Comparison of ENCODE assay signal across 8 mouse cellular contexts in the genomic region with DNA sequence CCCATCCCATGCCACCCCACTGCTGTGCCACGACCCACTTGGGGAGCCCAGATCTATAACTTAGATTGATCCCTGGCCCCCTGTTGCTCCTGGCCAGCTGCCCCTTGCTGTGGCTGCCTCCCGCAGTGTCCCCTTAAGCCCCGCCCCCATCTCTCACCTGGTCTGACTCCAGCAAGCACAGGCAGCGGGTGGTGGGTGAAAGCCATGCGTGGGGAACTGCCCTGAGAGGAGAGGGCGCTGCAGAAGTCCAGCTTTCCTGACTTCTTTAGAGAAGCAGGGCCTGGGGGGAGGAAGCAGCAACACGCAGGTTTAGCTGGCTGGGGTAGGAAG. TPM values are rescaled to one million over a fixed set of nuclear protein-coding genes. Genes with fewer than 3 reads are reported as not detected.
DNase-seq lines count a peak whose midpoint lies in the region; ATAC-seq and TF ChIP-seq lines count a peak whose summit lies in the region.

No protein-coding gene starts in this region.

- peaks cover 35% of the 10 kb centered on the region for H3K36me3 ChIP-seq in lung, embryonic 16.5 days (ENCODE audit: control insufficient read depth, insufficient read depth, low read length)

- no peak for TF ChIP-seq POLR2A in embryonic fibroblast, embryonic 13.5 days (IDR thresholded peaks at IDR 0.05; ENCODE audit: low read depth, low read length)

- 11% methylated on average over 7 of the region's 7 CpGs for WGBS in lung, embryonic 16.5 days

- peak overlapping the region; percentile 48 for H3K9ac ChIP-seq in lung, embryonic 16.5 days (ENCODE audit: low read length)

- no peak overlapping the region for H3K4me3 ChIP-seq in lung, embryonic 16.5 days (ENCODE audit: low read length)
- no peak overlapping the region for H3K4me3 ChIP-seq in embryonic fibroblast, embryonic 13.5 days (ENCODE audit: insufficient read depth, low read length)

- TF ChIP-seq CTCF in embryonic fibroblast, embryonic 13.5 days (IDR thresholded peaks at IDR 0.05; ENCODE audit: borderline replicate concordance, insufficient read depth, low read length) = no peak

- no peaks in the 10 kb centered on the region for H3K9me3 ChIP-seq in lung, embryonic 16.5 days (ENCODE audit: control insufficient read depth, low read length)

- peaks cover 64% of the 10 kb centered on the region for H3K4me1 ChIP-seq in lung, embryonic 16.5 days (replicated peaks; ENCODE audit: control insufficient read depth, insufficient read depth, low read length)
- peaks cover 21% of the 10 kb centered on the region for H3K4me1 ChIP-seq in embryonic fibroblast, embryonic 13.5 days (ENCODE audit: control insufficient read depth, insufficient read depth, low read length)

- ATAC-seq in lung, embryonic 16.5 days (ENCODE audit: low read depth) = no peak
- 0 out of 2 replicates have a peak, but pooled peaks have one; percentile 0 for ATAC-seq in megakaryocyte-erythroid progenitor cell, adult 5-6 weeks (replicated peaks; ENCODE audit: low FRiP score, low TSS enrichment, poor library complexity, severe bottlenecking)

- peak overlapping the region; percentile 9 for H3K4me2 ChIP-seq in lung, embryonic 16.5 days (ENCODE audit: low read depth, low read length)

- H3K27ac ChIP-seq in lung, embryonic 16.5 days (ENCODE audit: low read length) = peak overlapping the region; percentile 96
- peak overlapping the region; percentile 91 for H3K27ac ChIP-seq in embryonic fibroblast, embryonic 13.5 days (ENCODE audit: insufficient read depth, low read length)

- no peaks in the 10 kb centered on the region for H3K27me3 ChIP-seq in lung, embryonic 16.5 days (ENCODE audit: control insufficient read depth, insufficient read depth, low read depth, low read length)

- DNase-seq in lung, postnatal 10 days = no peak
- peak; percentile 59 for DNase-seq in kidney, adult 18-20 months
- DNase-seq in ovary, postnatal 10 days (ENCODE audit: low spot score) = no peak
- no peak for DNase-seq in right cerebral cortex, adult 2 months (ENCODE audit: low spot score in 2 of 2)
- no peak for DNase-seq in adrenal gland, adult 18-20 months (ENCODE audit: low spot score in 2 of 2)

RNA-seq across cellular contexts. Expression of a gene that starts 0.7 kb away (rescaled TPM):
- 3.1 and 3.7 TPM in 2 replicates for polyA plus RNA-seq in lung, embryonic 16.5 days (2015; fragmentation: Nextera tagmentation; extraction: Ambion mirVana)
- polyA plus RNA-seq in embryonic fibroblast, embryonic 13.5 days (2011; ENCODE audit: insufficient read length, low read depth, missing spikeins) = 0.74 TPM in 1 of 2 replicates, not detected in the other
- total RNA-seq in megakaryocyte-erythroid progenitor cell, adult 5-6 weeks (2014; fragmentation: Nextera tagmentation) = 25.7 and 28.1 TPM in 2 replicates
- 8.2 and 11.4 TPM in 2 replicates for total RNA-seq in megakaryocyte-erythroid progenitor cell, adult 5-6 weeks (2017)
- under 1 TPM; 0.45 to 0.76 TPM for total RNA-seq in adrenal gland, adult 18-20 months (2021)

RNA-seq across cellular contexts. Expression of a gene that starts 22.3 kb away (rescaled TPM):
- polyA plus RNA-seq in lung, embryonic 16.5 days (2015; fragmentation: Nextera tagmentation; extraction: Ambion mirVana) = 11.4 and 12.5 TPM in 2 replicates
- polyA plus RNA-seq in embryonic fibroblast, embryonic 13.5 days (2011; ENCODE audit: insufficient read length, low read depth, missing spikeins) = not detected in 2 replicates
- total RNA-seq in megakaryocyte-erythroid progenitor cell, adult 5-6 weeks (2014; fragmentation: Nextera tagmentation) = 44.2 and 65.2 TPM in 2 replicates
- 9.5 and 10.1 TPM in 2 replicates for total RNA-seq in megakaryocyte-erythroid progenitor cell, adult 5-6 weeks (2017)
- total RNA-seq in adrenal gland, adult 18-20 months (2021) = 1 to 10 TPM; 2.7 to 2.8 TPM

RNA-seq across cellular contexts. Expression of a gene that starts 35.9 kb away (rescaled TPM):
- polyA plus RNA-seq in lung, embryonic 16.5 days (2015; fragmentation: Nextera tagmentation; extraction: Ambion mirVana) = 16.9 and 19.5 TPM in 2 replicates
- polyA plus RNA-seq in embryonic fibroblast, embryonic 13.5 days (2011; ENCODE audit: insufficient read length, low read depth, missing spikeins) = 47.2 and 54.9 TPM in 2 replicates
- 71.6 and 76.7 TPM in 2 replicates for total RNA-seq in megakaryocyte-erythroid progenitor cell, adult 5-6 weeks (2014; fragmentation: Nextera tagmentation)
- 35.8 and 51.5 TPM in 2 replicates for total RNA-seq in megakaryocyte-erythroid progenitor cell, adult 5-6 weeks (2017)
- 10 to 100 TPM; 71.3 to 77.8 TPM for total RNA-seq in adrenal gland, adult 18-20 months (2021)

RNA-seq across cellular contexts. Expression of a gene that starts 37.4 kb away (rescaled TPM):
- 54.7 and 58.8 TPM in 2 replicates for polyA plus RNA-seq in lung, embryonic 16.5 days (2015; fragmentation: Nextera tagmentation; extraction: Ambion mirVana)
- polyA plus RNA-seq in embryonic fibroblast, embryonic 13.5 days (2011; ENCODE audit: insufficient read length, low read depth, missing spikeins) = 80.2 and 86.7 TPM in 2 replicates
- total RNA-seq in megakaryocyte-erythroid progenitor cell, adult 5-6 weeks (2014; fragmentation: Nextera tagmentation) = 170 and 181 TPM in 2 replicates
- total RNA-seq in megakaryocyte-erythroid progenitor cell, adult 5-6 weeks (2017) = 94.9 and 126 TPM in 2 replicates
- 10 to 100 TPM; 66.3 to 79.0 TPM for total RNA-seq in adrenal gland, adult 18-20 months (2021)

Comparison
In these comparisons a context has a peak if more than half of its experiments do, and no peak if none do; other contexts are left out.
1. RNA of a gene that starts 0.7 kb away (total RNA-seq): 8.2 to 28.1 TPM in megakaryocyte-erythroid progenitor cell, adult 5-6 weeks; 0.45 to 0.76 TPM in adrenal gland, adult 18-20 months; every median in the first group is over 4 times any median in the second.